Mouse (Mus musculus) lung, postnatal 4 days (tissue): ENCODE data around the gene Chka.
A peak's percentile ranks its signal among the peaks of the same experiment; 100 is the strongest.

Experiments used
- DNase-seq, 2 experiments: peaks; one replicate each; pipeline ENCODE4 v3.0.0; 2021

Gene Chka

DNA sequence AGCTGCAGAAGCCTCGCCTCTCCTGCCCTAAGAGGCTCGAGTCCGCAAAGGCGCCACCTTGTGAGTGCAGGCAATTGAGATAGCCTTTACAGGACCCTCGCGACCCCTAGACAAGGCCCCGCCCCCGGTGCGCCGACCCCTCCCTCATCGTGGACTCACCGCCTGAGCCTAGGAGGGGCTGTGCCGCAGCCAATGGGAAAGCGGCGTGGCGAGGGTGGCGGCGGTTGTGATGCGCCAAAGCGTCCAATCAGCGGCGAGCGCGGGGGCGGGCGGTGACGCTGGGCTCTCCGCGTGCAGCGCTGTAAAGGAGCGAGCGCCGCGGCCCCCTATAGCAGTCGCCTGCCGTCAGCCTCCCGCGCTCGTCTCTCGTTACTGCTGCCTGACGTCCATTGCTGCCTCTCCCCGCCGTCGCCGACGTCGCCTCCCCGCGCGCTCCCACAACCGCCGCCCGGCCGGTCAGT is at the start of gene Chka:
Gene Chka, plus strand, starts transcription at position 272 of the 461 bp plus-strand sequence.
- DNase-seq: peak; percentile 97 to 98

DNA sequence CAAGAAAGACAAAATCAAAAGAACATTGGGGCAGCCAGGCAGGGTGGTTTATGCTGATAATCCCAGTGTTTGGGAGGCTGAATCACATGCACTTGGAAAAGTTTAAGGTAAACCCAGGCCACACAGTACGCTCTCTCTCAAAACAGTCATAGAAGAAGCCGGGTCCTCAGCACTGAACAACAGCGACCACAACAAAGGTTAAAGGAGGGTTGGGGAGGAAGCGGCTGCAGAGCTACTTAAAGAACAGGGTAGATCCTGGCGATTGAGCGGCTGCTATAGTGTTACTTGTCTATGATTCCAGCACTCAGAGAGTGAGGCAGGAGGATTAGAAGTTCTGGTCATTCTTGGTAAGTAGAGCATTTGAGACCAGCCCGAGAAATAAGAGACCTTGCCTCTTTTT is 46.0 kb upstream of the Chka start:
- DNase-seq: no peak

DNA sequence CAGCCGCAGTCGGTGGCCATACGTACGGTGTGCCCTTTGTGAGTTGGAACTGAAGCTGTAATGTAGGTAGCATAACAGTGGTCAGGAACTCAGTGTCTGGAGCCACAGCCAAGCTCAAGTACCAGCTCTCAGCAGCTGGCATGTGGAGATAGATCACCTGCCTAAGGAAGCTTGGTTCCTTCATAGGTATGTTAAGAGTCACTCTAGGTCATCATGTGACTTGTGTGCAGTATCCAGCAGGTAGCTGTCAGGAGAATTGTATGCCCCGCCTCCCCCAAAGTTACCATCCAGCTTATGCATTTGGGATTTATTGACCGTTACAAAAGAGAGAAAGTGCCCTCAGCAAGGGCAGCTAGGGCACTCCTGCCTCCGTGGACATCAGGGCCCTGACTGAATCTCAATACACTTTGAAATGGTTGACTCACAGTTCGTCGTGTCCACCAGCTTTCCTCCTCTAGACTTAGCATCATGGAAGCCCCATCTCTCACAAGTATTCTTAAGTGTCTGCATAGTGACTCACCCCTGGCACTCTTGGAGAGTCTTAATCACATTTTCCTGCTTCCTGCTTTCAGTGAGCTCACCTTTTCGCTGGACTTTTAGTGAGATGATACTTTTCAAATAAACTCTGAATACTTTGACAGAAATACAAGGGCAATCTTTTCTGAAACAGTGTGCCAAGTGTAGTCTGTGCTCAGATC is 40.9 kb upstream of the Chka start:
- peak; percentile 37 to 77 for DNase-seq

DNA sequence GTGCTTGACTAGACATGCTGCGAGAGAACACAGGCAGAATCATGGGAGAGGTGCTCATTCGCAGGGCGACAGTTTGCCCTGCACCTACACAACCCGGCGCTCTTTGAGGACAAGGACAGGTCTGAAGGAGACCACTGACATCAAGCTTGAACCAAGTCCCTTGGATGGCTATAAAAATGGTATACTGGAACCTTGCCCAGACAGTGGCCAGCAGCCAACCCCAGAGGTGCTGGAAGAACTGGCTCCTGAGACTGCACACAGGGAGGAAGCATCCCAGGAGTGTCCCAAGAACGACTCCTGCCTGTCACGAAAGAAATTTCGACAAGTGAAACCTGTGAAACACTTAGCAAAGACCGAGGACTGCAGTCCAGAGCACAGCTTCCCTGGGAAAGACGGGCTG is 37.1 kb upstream of the Chka start:
- no peak for DNase-seq

DNA sequence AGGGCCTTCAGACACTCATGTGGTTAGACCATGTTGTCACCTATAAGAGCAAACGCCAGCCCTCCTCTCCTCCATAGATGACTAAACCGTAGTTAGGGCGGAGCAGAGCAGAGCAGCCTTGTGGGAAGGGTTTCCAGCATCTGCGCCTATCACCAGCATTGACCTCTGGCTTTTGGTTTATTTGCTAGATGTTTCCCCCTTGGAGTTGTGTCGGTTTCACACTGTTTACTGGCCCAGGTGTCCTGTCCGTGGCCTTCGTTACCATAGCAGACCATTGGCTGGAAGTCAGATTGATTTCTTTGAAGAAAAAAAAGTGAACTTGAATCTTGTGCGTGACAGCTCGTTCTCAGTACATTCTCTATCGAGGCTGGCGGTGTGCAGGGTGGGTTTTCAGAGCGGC is 35.7 kb upstream of the Chka start:
- no peak for DNase-seq

DNA sequence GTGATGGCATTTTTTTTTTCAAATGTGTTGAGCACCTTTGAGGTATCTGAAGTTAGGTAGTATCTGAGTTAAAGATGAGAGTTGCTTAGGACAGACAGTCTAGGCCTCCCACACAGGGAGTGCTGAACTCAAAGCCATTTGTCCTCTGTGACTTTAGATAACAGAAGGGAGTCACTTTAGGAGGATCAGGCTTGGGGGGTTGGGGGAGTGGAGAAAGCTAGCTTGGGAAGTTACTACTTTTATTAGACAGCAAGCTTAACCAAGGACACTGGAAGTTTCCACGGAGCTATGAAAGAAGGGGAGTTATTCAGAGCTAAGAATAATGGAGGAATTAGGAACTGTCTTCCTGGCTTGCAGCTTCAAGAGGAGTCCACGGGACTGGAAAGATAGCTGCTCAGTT is 32.5 kb upstream of the Chka start:
- no peak for DNase-seq

DNA sequence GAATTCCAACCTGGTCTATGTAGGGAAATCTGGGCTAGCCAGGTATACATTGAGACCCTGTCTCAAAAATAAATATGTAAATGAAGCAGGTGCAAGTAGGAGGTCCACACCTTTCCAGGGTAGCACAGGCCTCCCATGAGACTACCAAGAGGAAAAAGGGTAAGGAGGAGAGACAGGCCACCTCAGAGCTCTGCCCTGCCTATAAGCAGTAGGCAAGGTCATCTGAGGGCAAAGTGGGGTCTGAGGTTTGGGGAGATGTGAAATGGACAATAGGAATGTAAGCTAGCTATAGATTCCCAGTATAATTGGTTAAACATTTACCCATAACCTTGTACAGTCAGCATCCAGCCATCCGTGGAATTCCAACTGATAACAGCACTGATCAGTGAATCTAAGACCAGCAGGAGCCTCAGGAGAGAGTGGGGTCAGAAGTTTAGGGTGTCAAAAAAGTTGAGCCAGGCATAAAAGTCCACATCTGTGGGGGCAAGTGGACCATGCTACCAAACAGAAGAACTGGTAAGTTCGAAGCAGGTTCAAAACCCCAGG is 31.6 kb upstream of the Chka start:
- no peak for DNase-seq

DNA sequence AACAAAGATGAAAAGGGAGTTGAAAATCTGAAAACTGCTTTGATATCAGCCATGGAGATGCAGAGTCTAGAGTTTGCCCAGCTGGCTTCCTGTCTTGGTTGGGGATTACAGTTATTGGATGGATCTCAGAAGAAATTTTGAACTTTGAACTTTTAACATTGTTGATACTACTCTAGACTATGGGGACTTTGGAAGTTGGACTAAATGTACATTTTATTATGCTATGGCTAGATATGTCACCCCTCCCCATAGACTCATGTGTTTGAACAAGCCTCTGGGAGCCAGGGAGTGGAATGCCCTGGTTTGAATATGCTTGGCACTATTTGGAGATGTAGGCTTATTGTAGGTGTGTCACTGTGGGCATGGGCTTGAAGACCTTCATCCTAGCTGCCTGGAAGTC is 26.5 kb upstream of the Chka start:
- no peak for DNase-seq

DNA sequence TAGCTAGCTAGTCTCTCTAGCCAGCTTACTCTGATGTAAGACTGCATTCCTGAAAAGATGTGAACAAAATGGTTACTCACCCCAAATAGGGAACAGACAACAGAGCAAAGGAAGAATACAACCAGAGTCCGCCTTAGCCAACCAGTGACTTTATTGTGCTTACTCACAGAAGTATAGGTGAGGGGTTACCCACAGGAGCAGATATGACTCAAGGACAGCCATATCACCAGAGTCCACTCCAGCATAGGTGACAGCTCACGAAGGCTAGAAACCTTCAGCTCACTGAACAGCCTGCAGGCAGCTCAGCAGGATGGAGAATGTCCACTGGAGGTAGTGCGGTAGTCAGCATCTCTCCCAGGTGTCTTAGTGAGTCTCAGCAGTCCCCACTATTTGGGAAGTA is 21.7 kb upstream of the Chka start:
- DNase-seq: no peak

DNA sequence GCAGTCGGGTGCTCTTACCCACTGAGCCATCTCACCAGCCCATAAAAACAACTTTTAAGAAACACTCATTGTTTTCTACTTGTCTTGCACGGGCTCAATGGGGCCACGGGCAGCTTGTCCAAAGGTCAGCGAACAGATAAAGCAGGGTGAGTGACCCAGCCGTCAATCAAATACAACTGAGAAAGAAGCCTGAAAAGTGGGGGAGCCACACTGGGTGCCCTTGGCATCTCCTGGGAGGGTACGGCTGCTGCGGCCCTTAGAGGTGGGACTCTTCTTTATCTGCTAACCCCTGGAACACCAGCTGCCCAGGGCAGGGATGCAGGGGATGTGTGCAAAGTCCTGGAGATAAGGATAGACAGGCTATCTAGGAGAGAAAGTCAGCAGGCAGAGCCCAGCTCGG is 19.9 kb upstream of the Chka start:
- DNase-seq: no peak

DNA sequence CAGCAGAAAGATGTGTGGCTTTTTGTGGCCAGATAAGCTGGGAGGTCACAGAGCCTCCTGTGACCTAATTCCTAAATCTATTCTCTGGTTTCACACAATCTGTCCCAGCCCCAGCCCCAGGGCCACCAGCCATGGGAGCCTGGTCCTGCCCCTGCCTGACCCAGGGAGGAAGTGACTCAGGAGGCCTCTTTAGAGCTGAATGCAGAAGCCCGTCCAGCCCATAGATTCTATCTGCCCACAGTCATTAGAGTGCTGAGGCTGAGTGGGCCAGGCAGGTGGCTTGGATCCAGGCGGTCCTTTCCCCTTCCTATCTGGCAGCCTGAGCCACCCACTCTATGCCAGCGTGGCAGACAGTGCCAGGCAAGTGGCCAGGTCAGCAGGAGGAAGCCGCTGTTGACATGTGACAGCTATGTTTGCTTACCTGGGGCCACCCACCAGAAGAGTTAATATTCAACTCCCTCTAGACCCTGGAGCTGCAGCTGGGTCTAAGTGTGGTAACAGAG is 18.7 kb upstream of the Chka start:
- peak; percentile 86 to 93 for DNase-seq

DNA sequence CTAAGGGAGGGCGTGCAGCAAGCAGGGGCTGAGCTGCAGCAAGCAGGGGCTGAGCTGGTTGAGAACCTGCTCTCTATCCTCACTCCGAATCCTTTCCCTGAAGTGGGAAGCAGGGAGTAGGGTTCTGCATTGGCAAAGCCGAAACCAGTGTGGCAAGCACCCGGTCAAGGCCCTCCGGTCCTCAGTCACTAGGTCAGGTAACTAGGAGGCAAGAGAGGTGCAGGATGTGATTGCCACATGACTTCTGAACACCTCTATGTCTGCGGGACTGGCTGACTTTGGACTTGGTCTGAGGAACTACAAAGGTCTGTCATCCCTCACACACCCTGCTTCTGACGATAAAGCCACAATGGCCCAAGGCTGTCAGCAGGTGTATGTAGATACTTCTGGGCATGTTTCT is 17.3 kb upstream of the Chka start:
- DNase-seq: no peak

DNA sequence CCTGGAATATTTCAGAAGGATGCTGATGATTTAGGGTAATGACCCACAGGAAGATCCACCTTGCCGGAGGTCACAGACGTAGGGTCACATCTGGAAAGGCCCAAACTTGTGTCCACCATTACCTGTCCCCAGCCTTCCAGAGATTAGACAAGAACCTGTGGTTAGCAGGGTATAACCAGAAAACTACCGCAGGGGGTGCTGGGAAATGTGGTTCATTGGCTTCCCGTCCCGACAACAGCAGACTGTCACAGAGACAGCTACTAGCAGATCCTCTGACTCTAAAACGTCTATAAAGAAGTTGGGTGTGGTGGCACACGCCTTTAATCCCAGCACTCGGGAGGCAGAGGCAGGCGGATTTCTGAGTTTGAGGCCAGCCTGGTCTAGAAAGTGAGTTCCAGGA is 14.8 kb upstream of the Chka start:
- DNase-seq: no peak

DNA sequence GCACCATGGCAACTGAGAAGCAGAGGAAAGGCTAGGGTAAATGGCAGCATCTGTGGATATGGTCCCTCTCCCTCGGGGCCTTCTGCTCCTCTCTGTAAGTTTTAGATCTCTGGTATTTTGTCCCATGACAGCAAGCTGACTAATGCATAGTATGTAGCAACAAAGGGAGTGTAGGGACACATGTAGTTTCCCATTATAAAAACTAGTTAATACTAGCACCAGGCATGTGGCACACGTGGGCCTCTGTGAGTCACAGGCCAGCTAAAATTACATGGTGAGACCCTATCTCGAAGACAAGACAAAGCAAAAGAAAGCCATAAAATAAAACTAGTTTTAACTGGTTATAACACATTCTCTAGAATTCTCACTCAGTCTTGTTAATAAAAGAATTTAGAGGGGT is 12.6 kb upstream of the Chka start:
- peak in 1 of 2 experiments; percentile 2 for DNase-seq

DNA sequence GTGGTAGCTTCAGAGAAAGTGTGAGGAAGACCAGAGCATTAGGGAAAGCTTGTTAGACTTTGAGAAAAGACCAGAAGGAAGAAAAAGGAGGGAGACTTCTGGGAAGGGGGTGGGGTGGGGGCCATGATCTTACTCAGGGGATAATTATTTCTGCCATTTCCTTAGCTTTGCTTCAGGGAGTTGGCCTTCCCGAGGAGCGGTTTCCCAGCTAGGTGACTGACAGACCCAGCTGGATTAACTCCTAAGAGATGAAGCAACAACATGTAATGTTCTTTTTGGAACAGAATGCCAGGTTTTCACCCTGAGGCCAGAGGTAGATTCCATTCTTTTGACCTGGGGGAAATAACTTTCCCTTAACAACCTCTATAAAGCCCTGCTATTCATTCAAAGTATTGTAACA is 11.9 kb upstream of the Chka start:
- peak in 1 of 2 experiments; percentile 16 for DNase-seq

DNA sequence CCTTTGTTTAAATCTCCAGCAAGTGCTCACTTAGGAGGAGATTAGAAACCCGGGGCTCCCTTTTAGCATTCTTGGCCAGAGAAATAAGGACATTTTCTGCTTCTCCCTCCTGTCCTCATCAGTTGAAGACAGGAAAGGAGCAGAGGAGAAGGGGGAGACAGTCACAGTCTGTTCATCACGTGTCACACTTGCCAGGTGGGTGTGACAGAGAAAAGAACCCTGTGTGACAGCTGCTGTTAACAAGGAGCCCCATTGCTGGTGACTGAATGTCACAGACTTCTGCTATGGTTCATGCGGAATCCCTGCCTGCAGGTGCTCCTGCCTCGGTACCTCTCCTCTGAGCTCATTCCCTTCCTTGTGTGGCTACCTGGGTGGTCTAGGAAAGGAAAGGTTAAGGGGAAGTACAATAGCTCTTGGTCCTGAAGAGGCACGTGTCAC is 11.3 kb upstream of the Chka start:
- peak in 1 of 2 experiments; percentile 38 for DNase-seq

DNA sequence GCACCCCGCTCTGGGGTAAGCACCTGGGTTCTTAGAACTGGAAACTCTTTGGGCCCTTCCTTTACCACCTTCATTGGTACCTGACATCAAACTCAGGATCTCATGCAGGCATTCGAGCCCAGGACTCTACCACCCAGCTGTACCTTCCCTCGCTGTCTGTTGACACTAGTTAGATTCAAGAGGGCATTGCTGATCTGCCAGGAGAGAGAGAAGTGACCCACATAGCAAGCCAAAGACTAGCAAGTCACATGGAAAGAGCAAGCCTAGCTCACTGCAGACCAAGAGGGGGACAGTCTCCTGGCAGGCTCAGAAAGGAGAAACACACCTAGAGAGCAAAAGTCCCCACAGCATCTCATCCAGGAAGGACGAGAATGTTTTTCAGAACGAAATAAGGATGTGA is 10.9 kb upstream of the Chka start:
- DNase-seq: no peak

DNA sequence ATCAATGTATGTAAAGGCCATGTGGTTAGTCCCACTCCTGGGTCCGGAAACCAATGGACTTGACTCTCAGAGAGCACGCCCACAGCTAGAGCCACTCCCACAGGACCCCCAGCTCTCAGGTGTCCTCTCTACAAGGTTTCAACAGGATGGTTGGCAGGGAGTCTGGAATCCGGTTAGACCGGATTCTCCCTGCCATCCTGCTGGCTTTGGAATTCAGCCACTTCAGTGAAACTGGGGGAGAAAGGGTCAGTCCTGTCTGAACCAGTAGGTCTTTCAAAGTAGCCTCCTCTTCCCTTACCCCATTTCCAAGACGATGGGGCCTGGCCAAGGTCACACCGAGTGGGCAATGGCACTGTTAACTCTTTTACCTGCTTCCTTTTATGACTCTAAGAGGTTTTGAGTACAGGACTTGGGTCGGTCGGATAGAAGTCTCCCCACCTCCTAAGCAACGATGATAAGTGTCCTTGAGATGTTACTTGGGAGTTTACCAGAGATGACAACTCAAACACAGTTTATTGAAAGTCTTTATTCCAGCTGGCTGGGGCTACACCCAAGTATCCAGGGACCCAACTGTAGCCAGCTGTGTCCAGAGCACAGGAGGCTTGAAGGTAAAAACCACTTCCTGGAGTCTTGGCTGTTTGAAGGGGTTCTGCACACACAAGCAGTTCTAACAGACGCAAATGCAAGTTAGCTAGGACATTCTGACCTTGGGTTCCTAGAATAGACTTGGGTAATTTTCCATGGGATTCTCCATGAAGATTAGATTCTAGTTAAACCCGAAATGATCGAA is 9.0 kb upstream of the Chka start:
- DNase-seq: peak; percentile 73 to 87

DNA sequence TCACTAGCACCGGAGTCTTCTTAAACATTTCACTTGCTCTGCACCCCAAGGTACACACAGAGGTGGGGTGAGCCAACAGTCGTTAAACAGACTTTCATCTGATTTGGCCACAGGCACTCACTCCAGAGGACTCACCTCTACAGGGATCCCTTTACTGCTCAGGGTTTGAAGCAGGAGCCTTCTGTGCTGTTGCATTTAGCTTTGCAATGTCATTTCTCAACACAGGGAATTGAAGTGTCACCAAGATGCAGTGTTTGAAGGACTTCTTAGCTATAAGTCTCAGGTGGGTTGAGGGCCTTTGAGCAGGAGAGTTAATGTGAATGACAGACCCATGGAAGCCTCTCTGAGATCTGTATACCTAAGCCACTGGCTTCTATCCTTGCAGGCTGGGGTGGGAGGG is 7.9 kb upstream of the Chka start:
- no peak for DNase-seq

DNA sequence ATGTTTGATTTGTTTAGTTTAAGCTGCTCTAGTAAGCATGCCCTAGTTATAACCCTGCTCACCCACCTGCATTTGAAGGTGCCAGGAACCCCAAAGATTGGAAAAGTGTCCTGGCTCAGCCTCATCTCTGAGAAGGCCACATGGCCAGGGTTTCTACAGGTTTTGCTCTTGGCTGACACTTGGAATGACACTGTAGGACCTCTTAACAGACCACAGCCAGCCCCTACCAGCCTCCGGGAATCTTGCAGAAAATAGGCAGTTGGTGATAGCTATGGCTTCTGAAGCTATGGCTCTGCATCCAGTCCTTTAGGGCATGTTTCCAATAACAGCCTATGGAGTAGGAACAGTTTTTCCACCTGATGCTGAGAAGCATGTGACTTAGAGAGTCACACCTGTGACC is 6.7 kb upstream of the Chka start:
- no peak for DNase-seq

DNA sequence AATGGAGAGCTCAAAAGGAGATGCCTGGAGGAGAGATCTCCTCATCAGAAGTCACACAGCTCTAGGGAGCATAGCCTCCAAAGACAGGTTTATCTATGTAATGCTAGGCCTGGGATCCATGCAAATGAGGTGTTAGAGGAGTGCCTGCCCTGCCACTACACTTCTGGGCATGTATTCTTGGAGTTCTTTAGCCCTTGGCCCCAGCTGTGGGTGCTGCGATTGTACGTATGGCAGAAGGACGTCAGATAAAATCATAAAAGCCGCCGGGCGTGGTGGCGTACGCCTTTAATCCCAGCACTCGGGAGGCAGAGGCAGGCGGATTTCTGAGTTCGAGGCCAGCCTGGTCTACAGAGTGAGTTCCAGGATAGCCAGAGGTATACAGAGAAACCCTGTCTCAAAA is 6.2 kb upstream of the Chka start:
- DNase-seq: no peak

DNA sequence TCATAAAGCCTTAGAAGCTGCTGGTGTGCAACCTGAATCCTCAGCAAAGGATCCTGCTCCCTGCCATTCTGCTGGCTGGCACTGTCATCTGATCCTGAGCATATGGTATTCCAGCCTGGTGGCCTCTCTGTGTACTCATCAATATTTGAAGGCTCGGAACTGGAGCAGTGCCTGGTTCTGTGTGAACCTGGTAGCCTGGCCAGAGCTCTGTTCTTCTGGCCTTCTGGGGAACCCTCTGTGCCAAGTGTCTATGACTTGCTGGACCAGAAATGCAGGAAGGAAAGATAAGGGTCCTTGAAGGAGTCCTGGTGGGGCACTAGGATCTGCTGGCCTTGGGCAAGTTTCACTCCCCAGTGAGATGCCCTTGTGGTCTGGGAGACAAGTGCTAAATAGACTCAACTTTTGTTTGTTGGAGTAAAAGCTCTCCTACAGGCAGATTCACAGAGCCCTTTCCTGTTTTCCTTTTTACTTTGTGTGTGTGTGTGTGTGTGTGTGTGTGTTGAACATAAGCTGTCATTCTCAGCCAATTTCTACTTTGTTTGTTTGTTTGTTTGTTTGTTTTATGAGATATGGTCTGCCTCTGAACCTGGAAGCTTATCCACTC is 5.7 kb upstream of the Chka start:
- peak; percentile 49 to 65 for DNase-seq
